Mouse (Mus musculus): ENCODE data around the gene Rasgrp3. TPM values are rescaled to one million over a fixed set of nuclear protein-coding genes. Genes with fewer than 3 reads are reported as not detected.

The Rasgrp3 gene
- polyA plus RNA-seq, 1 experiment from 2014 or later = 9.8 TPM

GRCm38 (mm10) chr17:75472379-75472778, 36.7 kb downstream of the Rasgrp3 start:
- WGBS = 69% methylated on average over 2 of the region's 2 CpGs
- Histone ChIP-seq H3K36me3 (ENCODE audit: control insufficient read depth, insufficient read depth, low read length) (no peaks in the 10 kb centered on the region), H3K9me3 (ENCODE audit: control insufficient read depth, low read length) (no peaks in the 10 kb centered on the region), H3K4me3 (ENCODE audit: low read depth, low read length) (no peak overlapping the region), H3K4me2 (no peak overlapping the region), H3K27ac (ENCODE audit: low read depth, low read length) (no peak overlapping the region), H3K4me1 (replicated peaks; ENCODE audit: control insufficient read depth, insufficient read depth, low read length) (no peaks in the 10 kb centered on the region), H3K9ac (ENCODE audit: low read depth, low read length) (no peak overlapping the region), H3K27me3 (replicated peaks; ENCODE audit: control insufficient read depth, insufficient read depth, low read length) (no peaks in the 10 kb centered on the region)
- ATAC-seq (replicated peaks; ENCODE audit: low FRiP score) (no peak), DNase-seq (ENCODE audit: low spot score) (no peak)

GRCm38 (mm10) chr17:75475985-75476384, 40.3 kb downstream of the Rasgrp3 start:
- Histone ChIP-seq H3K36me3 (ENCODE audit: control insufficient read depth, insufficient read depth, low read length) (no peaks in the 10 kb centered on the region), H3K4me2 (no peak overlapping the region), H3K9me3 (ENCODE audit: control insufficient read depth, low read length) (no peaks in the 10 kb centered on the region), H3K9ac (ENCODE audit: low read depth, low read length) (no peak overlapping the region), H3K4me3 (ENCODE audit: low read depth, low read length) (no peak overlapping the region), H3K27me3 (replicated peaks; ENCODE audit: control insufficient read depth, insufficient read depth, low read length) (no peaks in the 10 kb centered on the region), H3K4me1 (replicated peaks; ENCODE audit: control insufficient read depth, insufficient read depth, low read length) (no peaks in the 10 kb centered on the region), H3K27ac (ENCODE audit: low read depth, low read length) (no peak overlapping the region)
- ATAC-seq (replicated peaks; ENCODE audit: low FRiP score) = peak; percentile 80
- 84% methylated on average over 1 of the region's 1 CpGs for WGBS
- DNase-seq (ENCODE audit: low spot score) = no peak

GRCm38 (mm10) chr17:75476736-75477416, 41.2 kb downstream of the Rasgrp3 start:
- Histone ChIP-seq H3K9me3 (ENCODE audit: control insufficient read depth, low read length) (no peaks in the 10 kb centered on the region), H3K36me3 (ENCODE audit: control insufficient read depth, insufficient read depth, low read length) (no peaks in the 10 kb centered on the region), H3K4me2 (no peak overlapping the region), H3K4me3 (ENCODE audit: low read depth, low read length) (no peak overlapping the region), H3K27ac (ENCODE audit: low read depth, low read length) (no peak overlapping the region), H3K9ac (ENCODE audit: low read depth, low read length) (no peak overlapping the region), H3K27me3 (replicated peaks; ENCODE audit: control insufficient read depth, insufficient read depth, low read length) (no peaks in the 10 kb centered on the region), H3K4me1 (replicated peaks; ENCODE audit: control insufficient read depth, insufficient read depth, low read length) (no peaks in the 10 kb centered on the region)
- WGBS = 46% methylated on average over 4 of the region's 4 CpGs
- ATAC-seq (replicated peaks; ENCODE audit: low FRiP score) = no peak
- DNase-seq (ENCODE audit: low spot score) = no peak

GRCm38 (mm10) chr17:75477655-75478054, 42.0 kb downstream of the Rasgrp3 start:
- no peak overlapping the region for H3K27ac ChIP-seq (ENCODE audit: low read depth, low read length)
- H3K4me1 ChIP-seq (replicated peaks; ENCODE audit: control insufficient read depth, insufficient read depth, low read length) = no peaks in the 10 kb centered on the region
- no peak overlapping the region for H3K4me3 ChIP-seq (ENCODE audit: low read depth, low read length)
- H3K4me2 ChIP-seq = no peak overlapping the region
- no peak for ATAC-seq (replicated peaks; ENCODE audit: low FRiP score)
- 54% methylated on average over 3 of the region's 3 CpGs for WGBS
- H3K9me3 ChIP-seq (ENCODE audit: control insufficient read depth, low read length) = no peaks in the 10 kb centered on the region
- no peaks in the 10 kb centered on the region for H3K27me3 ChIP-seq (replicated peaks; ENCODE audit: control insufficient read depth, insufficient read depth, low read length)
- no peak overlapping the region for H3K9ac ChIP-seq (ENCODE audit: low read depth, low read length)
- no peaks in the 10 kb centered on the region for H3K36me3 ChIP-seq (ENCODE audit: control insufficient read depth, insufficient read depth, low read length)
- no peak for DNase-seq (ENCODE audit: low spot score)

GRCm38 (mm10) chr17:75478836-75479235, 43.1 kb downstream of the Rasgrp3 start:
- no peak overlapping the region for H3K4me2 ChIP-seq
- DNase-seq (ENCODE audit: low spot score) (no peak), ATAC-seq (replicated peaks; ENCODE audit: low FRiP score) (no peak)
- H3K36me3 ChIP-seq (ENCODE audit: control insufficient read depth, insufficient read depth, low read length) = no peaks in the 10 kb centered on the region
- H3K4me3 ChIP-seq (ENCODE audit: low read depth, low read length) = no peak overlapping the region
- H3K27me3 ChIP-seq (replicated peaks; ENCODE audit: control insufficient read depth, insufficient read depth, low read length) = no peaks in the 10 kb centered on the region
- H3K9me3 ChIP-seq (ENCODE audit: control insufficient read depth, low read length) = no peaks in the 10 kb centered on the region
- H3K4me1 ChIP-seq (replicated peaks; ENCODE audit: control insufficient read depth, insufficient read depth, low read length) = no peaks in the 10 kb centered on the region
- 29% methylated on average over 1 of the region's 1 CpGs for WGBS
- no peak overlapping the region for H3K27ac ChIP-seq (ENCODE audit: low read depth, low read length)
- no peak overlapping the region for H3K9ac ChIP-seq (ENCODE audit: low read depth, low read length)

- Histone ChIP-seq H3K4me2 (no peak overlapping the region), H3K9ac (ENCODE audit: low read depth, low read length) (no peak overlapping the region), H3K4me3 (ENCODE audit: low read depth, low read length) (no peak overlapping the region), H3K36me3 (ENCODE audit: control insufficient read depth, insufficient read depth, low read length) (no peaks in the 10 kb centered on the region), H3K4me1 (replicated peaks; ENCODE audit: control insufficient read depth, insufficient read depth, low read length) (no peaks in the 10 kb centered on the region), H3K27ac (ENCODE audit: low read depth, low read length) (no peak overlapping the region), H3K27me3 (replicated peaks; ENCODE audit: control insufficient read depth, insufficient read depth, low read length) (no peaks in the 10 kb centered on the region), H3K9me3 (ENCODE audit: control insufficient read depth, low read length) (no peaks in the 10 kb centered on the region)
- WGBS = 91% methylated on average over 2 of the region's 2 CpGs
- DNase-seq (ENCODE audit: low spot score) (no peak), ATAC-seq (replicated peaks; ENCODE audit: low FRiP score) (no peak)
These were observed 44.0 kb downstream of the Rasgrp3 start for GRCm38 (mm10) chr17:75479663-75480062.

GRCm38 (mm10) chr17:75480379-75480778, 44.7 kb downstream of the Rasgrp3 start:
- Histone ChIP-seq H3K36me3 (ENCODE audit: control insufficient read depth, insufficient read depth, low read length) (no peaks in the 10 kb centered on the region), H3K9me3 (ENCODE audit: control insufficient read depth, low read length) (no peaks in the 10 kb centered on the region), H3K27ac (ENCODE audit: low read depth, low read length) (no peak overlapping the region), H3K4me3 (ENCODE audit: low read depth, low read length) (no peak overlapping the region), H3K9ac (ENCODE audit: low read depth, low read length) (no peak overlapping the region), H3K4me2 (no peak overlapping the region), H3K4me1 (replicated peaks; ENCODE audit: control insufficient read depth, insufficient read depth, low read length) (no peaks in the 10 kb centered on the region), H3K27me3 (replicated peaks; ENCODE audit: control insufficient read depth, insufficient read depth, low read length) (no peaks in the 10 kb centered on the region)
- ATAC-seq (replicated peaks; ENCODE audit: low FRiP score) (no peak), DNase-seq (ENCODE audit: low spot score) (no peak)
- WGBS = 56% methylated on average over 3 of the region's 3 CpGs

GRCm38 (mm10) chr17:75486205-75486604, 50.5 kb downstream of the Rasgrp3 start:
- ATAC-seq (replicated peaks; ENCODE audit: low FRiP score) (no peak), DNase-seq (ENCODE audit: low spot score) (no peak)
- no peak overlapping the region for H3K4me2 ChIP-seq
- WGBS = 85% methylated on average over 3 of the region's 3 CpGs
- no peaks in the 10 kb centered on the region for H3K36me3 ChIP-seq (ENCODE audit: control insufficient read depth, insufficient read depth, low read length)
- H3K27ac ChIP-seq (ENCODE audit: low read depth, low read length) = no peak overlapping the region
- no peak overlapping the region for H3K9ac ChIP-seq (ENCODE audit: low read depth, low read length)
- no peak overlapping the region for H3K4me3 ChIP-seq (ENCODE audit: low read depth, low read length)
- H3K9me3 ChIP-seq (ENCODE audit: control insufficient read depth, low read length) = no peaks in the 10 kb centered on the region
- no peaks in the 10 kb centered on the region for H3K27me3 ChIP-seq (replicated peaks; ENCODE audit: control insufficient read depth, insufficient read depth, low read length)
- H3K4me1 ChIP-seq (replicated peaks; ENCODE audit: control insufficient read depth, insufficient read depth, low read length) = no peaks in the 10 kb centered on the region

- Histone ChIP-seq H3K27ac (ENCODE audit: low read depth, low read length) (no peak overlapping the region), H3K4me2 (no peak overlapping the region), H3K4me3 (ENCODE audit: low read depth, low read length) (no peak overlapping the region), H3K4me1 (replicated peaks; ENCODE audit: control insufficient read depth, insufficient read depth, low read length) (no peaks in the 10 kb centered on the region), H3K27me3 (replicated peaks; ENCODE audit: control insufficient read depth, insufficient read depth, low read length) (no peaks in the 10 kb centered on the region), H3K9me3 (ENCODE audit: control insufficient read depth, low read length) (no peaks in the 10 kb centered on the region), H3K36me3 (ENCODE audit: control insufficient read depth, insufficient read depth, low read length) (no peaks in the 10 kb centered on the region), H3K9ac (ENCODE audit: low read depth, low read length) (no peak overlapping the region)
- 88% methylated on average over 4 of the region's 4 CpGs for WGBS
- ATAC-seq (replicated peaks; ENCODE audit: low FRiP score) (no peak), DNase-seq (ENCODE audit: low spot score) (no peak)
These were observed 59.5 kb downstream of the Rasgrp3 start for GRCm38 (mm10) chr17:75495213-75495612.
